Mouse (Mus musculus): ENCODE results near the gene Fut8. TPM values are rescaled to one million over a fixed set of nuclear protein-coding genes. Genes with fewer than 3 reads are reported as not detected.
A peak's percentile ranks its signal among the peaks of the same experiment; 100 is the strongest.

Gene Fut8
- polyA plus RNA-seq, 1 experiment from 2014 or later: 32.4 TPM

DNA sequence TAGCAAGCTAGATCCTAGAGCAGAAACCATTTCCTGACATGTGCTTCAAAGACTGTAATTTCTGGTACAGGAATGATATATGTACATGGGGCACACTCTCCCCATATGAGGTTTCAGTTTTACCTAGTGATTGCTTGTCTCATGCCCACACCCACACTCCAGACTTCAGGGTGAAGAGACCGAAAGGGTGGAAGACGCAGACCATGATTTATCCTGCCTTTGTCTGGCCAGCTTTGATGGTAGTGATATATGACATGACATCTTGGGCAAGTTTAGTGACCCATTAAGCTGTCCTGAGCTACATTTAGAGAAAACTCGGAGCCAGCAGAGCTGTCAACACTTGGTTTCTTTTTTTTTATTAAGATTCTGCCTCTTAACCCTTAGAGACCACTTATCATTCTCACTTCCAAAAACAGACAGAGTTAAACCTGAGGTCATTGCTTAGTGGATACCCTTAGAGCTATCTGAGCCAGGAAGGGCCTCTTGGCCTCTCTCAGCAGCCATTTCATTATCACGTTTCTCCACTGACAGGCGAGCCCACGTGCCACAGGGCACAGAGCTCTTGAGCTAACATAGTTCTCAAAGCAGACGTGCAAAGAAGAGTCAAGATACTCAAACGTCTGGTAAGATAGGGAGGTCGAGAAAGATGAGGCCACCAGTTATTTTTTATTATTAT, 245.4 kb downstream of the Fut8 start:
- no peak overlapping the region for H3K9ac ChIP-seq
- H3K4me3 ChIP-seq: no peak overlapping the region
- no peaks in the 10 kb centered on the region for H3K9me3 ChIP-seq
- H3K4me1 ChIP-seq: no peaks in the 10 kb centered on the region
- H3K36me3 ChIP-seq: no peaks in the 10 kb centered on the region
- no peak overlapping the region for H3K4me2 ChIP-seq (replicated peaks)
- no peak for ATAC-seq (ENCODE audit: insufficient number of reproducible peaks, insufficient read depth, low FRiP score, low TSS enrichment)
- H3K27me3 ChIP-seq: no peaks in the 10 kb centered on the region
- WGBS: 63% methylated on average over 9 of the region's 9 CpGs
- H3K27ac ChIP-seq: no peak overlapping the region

DNA sequence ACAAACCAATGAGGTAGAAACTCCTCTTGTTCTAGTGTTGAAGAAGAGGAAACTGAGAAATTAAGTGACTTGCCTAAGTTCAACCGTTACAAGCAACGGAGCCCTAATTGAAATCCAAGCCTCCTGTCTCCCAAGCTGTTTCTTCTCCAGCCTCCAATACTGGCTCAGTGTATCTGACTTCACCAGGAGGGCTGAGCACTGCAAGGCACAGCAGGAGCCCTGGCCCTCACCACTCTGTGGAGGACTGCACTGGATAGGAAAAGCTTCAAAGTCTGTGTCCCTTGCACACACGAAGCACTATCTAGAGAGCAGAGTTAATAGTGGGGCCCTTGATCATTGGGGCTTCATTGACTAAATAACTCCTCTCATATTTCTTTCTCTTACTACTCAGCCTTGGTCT, 246.8 kb downstream of the Fut8 start:
- no peaks in the 10 kb centered on the region for H3K36me3 ChIP-seq
- H3K9ac ChIP-seq: no peak overlapping the region
- no peak for ATAC-seq (ENCODE audit: insufficient number of reproducible peaks, insufficient read depth, low FRiP score, low TSS enrichment)
- H3K4me2 ChIP-seq (replicated peaks): no peak overlapping the region
- H3K4me3 ChIP-seq: no peak overlapping the region
- WGBS: 76% methylated on average over 3 of the region's 3 CpGs
- H3K27ac ChIP-seq: no peak overlapping the region
- no peaks in the 10 kb centered on the region for H3K4me1 ChIP-seq
- H3K9me3 ChIP-seq: no peaks in the 10 kb centered on the region
- H3K27me3 ChIP-seq: no peaks in the 10 kb centered on the region

DNA sequence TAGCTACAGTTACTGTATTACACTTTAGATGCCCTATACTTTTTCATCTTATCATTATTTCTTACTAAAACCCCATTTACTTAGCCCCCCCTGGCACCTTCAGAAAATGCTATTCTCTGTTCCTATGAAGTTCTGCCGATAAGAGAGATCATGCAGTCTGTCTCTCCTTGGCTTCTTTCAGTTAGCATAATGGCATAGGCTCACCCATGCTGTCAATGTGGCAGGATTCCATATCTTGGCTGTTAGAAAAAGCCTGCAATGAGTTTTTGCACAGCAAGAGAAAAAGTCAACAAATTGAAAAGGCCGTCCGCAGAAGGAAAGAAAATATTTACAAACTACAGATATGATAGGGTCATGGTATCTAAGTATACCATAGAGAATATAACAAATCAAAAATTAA, 253.6 kb downstream of the Fut8 start:
- H3K27me3 ChIP-seq: no peaks in the 10 kb centered on the region
- no peak overlapping the region for H3K27ac ChIP-seq
- no peak overlapping the region for H3K9ac ChIP-seq
- no peaks in the 10 kb centered on the region for H3K4me1 ChIP-seq
- no peak for ATAC-seq (ENCODE audit: insufficient number of reproducible peaks, insufficient read depth, low FRiP score, low TSS enrichment)
- 85% methylated on average over 3 of the region's 3 CpGs for WGBS
- no peaks in the 10 kb centered on the region for H3K36me3 ChIP-seq
- H3K4me3 ChIP-seq: no peak overlapping the region
- no peak overlapping the region for H3K4me2 ChIP-seq (replicated peaks)
- no peaks in the 10 kb centered on the region for H3K9me3 ChIP-seq

DNA sequence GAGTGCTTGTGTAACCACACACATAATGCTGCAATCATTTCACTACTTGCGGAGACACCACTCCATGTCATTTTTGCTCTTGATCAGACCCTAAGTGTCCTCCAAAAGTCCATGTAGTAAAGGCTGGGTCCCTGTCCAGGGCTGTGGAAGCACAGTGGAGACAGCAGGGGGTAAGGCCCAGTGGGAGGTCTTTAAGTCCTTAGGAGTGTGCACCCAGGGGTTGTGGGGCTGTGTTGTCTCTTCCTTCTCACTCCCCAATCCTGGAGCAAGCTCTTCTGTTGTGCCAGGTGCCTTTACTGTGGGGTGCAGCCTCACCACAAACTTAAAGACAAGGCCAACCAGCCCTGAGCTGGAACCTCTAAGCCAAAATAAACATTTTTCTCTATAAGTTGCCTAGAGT, 257.9 kb downstream of the Fut8 start:
- no peak overlapping the region for H3K27ac ChIP-seq
- no peaks in the 10 kb centered on the region for H3K4me1 ChIP-seq
- H3K9ac ChIP-seq: no peak overlapping the region
- WGBS: 93% methylated on average over 1 of the region's 1 CpGs
- no peak overlapping the region for H3K4me3 ChIP-seq
- no peaks in the 10 kb centered on the region for H3K36me3 ChIP-seq
- no peaks in the 10 kb centered on the region for H3K27me3 ChIP-seq
- no peak overlapping the region for H3K4me2 ChIP-seq (replicated peaks)
- no peak for ATAC-seq (ENCODE audit: insufficient number of reproducible peaks, insufficient read depth, low FRiP score, low TSS enrichment)
- no peaks in the 10 kb centered on the region for H3K9me3 ChIP-seq

DNA sequence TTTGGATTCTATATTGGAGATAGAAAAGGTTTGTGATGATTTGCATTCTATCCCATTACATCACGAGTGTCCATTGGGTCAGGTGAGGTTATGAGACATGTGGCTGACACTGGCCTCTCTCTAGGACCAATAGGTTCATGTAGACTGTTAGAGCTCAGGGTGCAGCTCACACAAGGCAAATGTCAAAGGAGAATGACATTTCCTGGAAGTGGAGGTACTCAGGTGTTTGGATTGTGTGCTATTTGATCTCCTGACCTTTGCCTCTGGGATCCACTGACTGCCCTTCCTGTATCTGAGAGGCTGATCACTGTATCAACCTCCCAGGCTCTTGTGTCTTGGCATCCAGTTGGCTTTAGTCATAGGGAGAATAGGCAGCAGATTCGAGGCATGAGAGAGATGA, 260.2 kb downstream of the Fut8 start:
- no peak for ATAC-seq (ENCODE audit: insufficient number of reproducible peaks, insufficient read depth, low FRiP score, low TSS enrichment)
- H3K36me3 ChIP-seq: no peaks in the 10 kb centered on the region
- 63% methylated on average over 2 of the region's 2 CpGs for WGBS

DNA sequence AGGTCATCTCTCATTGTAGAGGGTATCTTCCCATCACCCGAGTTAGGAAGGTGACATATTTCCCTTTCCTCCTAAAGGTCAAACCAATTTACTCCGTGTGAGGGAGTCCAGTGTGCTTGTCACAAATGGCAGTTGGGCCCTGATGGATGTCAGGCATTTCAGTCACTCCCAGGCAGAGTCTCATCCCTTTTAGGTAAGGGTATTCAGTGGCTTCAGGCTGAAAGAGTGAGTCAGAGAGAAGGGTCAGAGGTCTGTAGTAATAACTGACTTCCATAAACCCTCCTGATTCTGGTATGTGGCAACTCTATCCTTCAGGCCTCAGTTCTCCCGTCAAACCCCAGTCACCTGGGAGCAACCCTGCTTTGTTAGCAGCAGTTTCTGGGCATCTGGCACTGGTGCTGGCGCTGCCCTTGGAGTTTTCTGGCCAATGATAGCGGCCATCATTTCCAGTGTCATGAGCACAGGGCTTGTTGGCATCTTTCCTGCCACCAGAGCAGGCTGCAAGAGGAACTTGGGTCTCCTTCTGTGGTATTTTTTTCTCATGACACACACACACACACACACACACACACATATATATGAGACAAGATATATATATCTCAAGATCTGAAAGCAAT, 262.6 kb downstream of the Fut8 start:
- H3K9me3 ChIP-seq: no peaks in the 10 kb centered on the region
- H3K27me3 ChIP-seq: no peaks in the 10 kb centered on the region
- 53% methylated on average over 5 of the region's 5 CpGs for WGBS
- no peaks in the 10 kb centered on the region; the same call in 1 of the 2 replicates for H3K4me1 ChIP-seq
- H3K4me2 ChIP-seq (replicated peaks): no peak overlapping the region
- no peaks in the 10 kb centered on the region for H3K36me3 ChIP-seq
- no peak overlapping the region for H3K4me3 ChIP-seq
- no peak overlapping the region for H3K9ac ChIP-seq
- no peak overlapping the region for H3K27ac ChIP-seq
- no peak for ATAC-seq (ENCODE audit: insufficient number of reproducible peaks, insufficient read depth, low FRiP score, low TSS enrichment)

More for the DNA sequence above, 260.2 kb downstream of the Fut8 start:
- H3K4me1 ChIP-seq: no peaks in the 10 kb centered on the region; the same call in 1 of the 2 replicates
- H3K27ac ChIP-seq: no peak overlapping the region
- H3K27me3 ChIP-seq: no peaks in the 10 kb centered on the region
- H3K4me2 ChIP-seq (replicated peaks): no peak overlapping the region
- H3K9me3 ChIP-seq: no peaks in the 10 kb centered on the region
- H3K4me3 ChIP-seq: no peak overlapping the region
- H3K9ac ChIP-seq: no peak overlapping the region

DNA sequence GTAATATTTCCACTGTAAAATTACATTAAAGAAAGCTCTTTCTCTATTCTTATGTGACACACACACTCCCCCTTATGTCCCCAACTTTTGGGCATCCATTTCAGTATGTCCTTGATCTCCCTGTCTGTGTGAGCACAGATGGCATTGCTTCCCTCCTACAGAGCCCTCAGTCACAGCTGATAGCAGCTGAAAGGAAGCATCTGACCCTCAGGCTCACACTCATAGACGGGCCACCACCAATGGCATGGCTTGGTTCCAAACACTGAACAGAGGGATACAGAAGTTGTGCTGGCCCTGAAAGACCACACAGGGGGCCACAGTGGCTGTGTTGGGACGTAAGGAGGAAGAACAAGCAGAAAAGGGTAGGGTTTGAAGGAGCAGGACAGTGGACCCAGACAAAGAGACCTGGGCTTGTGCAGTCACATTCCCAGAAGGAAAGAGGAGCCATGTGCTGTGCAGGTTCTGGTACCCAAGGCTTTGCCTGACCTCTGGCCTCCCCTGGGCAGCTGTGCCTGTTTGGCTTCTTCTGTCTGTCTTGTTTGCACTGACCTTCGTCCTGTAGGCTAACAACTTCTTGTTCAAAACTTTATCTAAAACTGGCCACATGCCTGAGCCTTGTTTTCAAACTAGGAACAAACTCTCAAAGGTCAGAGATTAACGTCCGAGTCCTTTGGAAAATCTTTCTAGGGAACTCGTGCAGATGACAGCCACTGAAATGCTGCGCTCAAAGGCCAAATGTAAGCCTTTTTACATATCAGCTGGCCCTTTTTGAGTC, 263.7 kb downstream of the Fut8 start:
- WGBS: 50% methylated on average over 7 of the region's 7 CpGs
- H3K9me3 ChIP-seq: no peaks in the 10 kb centered on the region
- no peaks in the 10 kb centered on the region for H3K27me3 ChIP-seq
- no peaks in the 10 kb centered on the region; the same call in 1 of the 2 replicates for H3K4me1 ChIP-seq
- no peak overlapping the region for H3K4me2 ChIP-seq (replicated peaks)
- peak; percentile 64; the same call in 1 of the 2 replicates for ATAC-seq (ENCODE audit: insufficient number of reproducible peaks, insufficient read depth, low FRiP score, low TSS enrichment)
- H3K9ac ChIP-seq: no peak overlapping the region
- H3K4me3 ChIP-seq: no peak overlapping the region
- no peak overlapping the region for H3K27ac ChIP-seq
- H3K36me3 ChIP-seq: no peaks in the 10 kb centered on the region

DNA sequence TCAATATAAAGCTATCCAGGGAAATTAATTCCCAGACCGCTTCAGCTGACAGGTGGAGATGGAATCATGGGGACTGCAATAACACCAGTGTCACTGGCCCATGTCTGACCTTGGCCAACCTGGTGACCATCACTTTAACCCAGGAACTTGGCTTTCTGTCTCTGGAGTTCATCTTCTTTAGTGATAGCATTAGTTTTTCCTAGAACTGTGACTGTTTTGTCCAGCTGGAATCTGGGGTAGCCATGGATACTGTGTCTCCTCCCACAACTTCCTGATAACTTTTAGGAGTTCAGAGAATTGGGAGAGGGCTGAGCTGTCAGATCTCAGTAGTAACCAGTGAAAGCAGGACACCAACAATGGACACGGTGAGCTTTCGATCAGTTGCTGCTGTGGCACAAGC, 264.3 kb downstream of the Fut8 start:
- no peaks in the 10 kb centered on the region for H3K27me3 ChIP-seq
- 81% methylated on average over 3 of the region's 3 CpGs for WGBS
- H3K9me3 ChIP-seq: no peaks in the 10 kb centered on the region
- no peak overlapping the region for H3K27ac ChIP-seq
- no peak overlapping the region for H3K4me3 ChIP-seq
- ATAC-seq (ENCODE audit: insufficient number of reproducible peaks, insufficient read depth, low FRiP score, low TSS enrichment): no peak
- H3K9ac ChIP-seq: no peak overlapping the region
- H3K4me2 ChIP-seq (replicated peaks): no peak overlapping the region
- no peaks in the 10 kb centered on the region for H3K36me3 ChIP-seq
- H3K4me1 ChIP-seq: no peaks in the 10 kb centered on the region; the same call in 1 of the 2 replicates

DNA sequence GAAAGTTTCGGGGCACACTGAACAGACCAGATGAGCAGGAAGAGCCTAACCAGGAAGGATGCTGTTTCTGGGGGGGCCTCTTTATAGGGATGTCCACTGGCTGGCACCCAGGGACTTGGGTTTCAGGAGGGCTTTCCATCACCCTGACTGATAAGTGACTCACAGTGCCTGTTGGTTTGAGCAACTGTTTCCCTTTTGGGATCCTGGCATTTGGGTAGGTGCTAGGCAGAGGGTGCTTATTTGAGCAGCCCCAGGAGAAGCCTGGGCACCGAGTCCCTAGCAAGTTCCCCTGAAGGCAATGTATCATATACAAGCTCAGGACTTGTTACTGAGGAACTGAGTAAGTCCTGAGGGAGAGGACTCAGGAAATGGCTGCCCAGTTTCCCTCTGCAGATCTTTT, 267.5 kb downstream of the Fut8 start:
- 81% methylated on average over 2 of the region's 2 CpGs for WGBS
- Histone ChIP-seq H3K27me3 (no peaks in the 10 kb centered on the region), H3K4me1 (no peaks in the 10 kb centered on the region; the same call in 1 of the 2 replicates), H3K4me2 (replicated peaks) (no peak overlapping the region), H3K4me3 (no peak overlapping the region), H3K9me3 (no peaks in the 10 kb centered on the region), H3K27ac (no peak overlapping the region), H3K36me3 (no peaks in the 10 kb centered on the region), H3K9ac (no peak overlapping the region)
- ATAC-seq (ENCODE audit: insufficient number of reproducible peaks, insufficient read depth, low FRiP score, low TSS enrichment): no peak

DNA sequence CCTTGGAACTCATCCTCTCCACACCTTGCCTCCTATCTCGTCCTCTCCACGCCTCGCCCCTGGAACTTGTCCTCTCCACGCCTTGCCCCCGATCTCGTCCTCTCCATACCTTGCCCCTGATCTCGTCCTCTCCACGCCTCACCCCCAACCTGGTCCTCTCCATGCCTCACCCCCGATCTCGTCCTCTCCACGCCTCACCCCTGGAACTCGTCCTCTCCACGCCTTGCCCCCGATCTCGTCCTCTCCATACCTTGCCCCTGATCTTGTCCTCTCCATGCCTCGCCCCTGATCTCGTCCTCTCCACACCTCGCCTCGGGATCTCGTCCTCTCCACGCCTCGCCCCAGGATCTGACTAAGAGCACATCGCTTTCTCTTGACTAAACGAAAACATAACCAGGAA, 269.8 kb downstream of the Fut8 start:
- Histone ChIP-seq H3K36me3 (no peaks in the 10 kb centered on the region), H3K27ac (no peak overlapping the region), H3K9ac (no peak overlapping the region), H3K27me3 (no peaks in the 10 kb centered on the region), H3K9me3 (no peaks in the 10 kb centered on the region), H3K4me1 (no peaks in the 10 kb centered on the region), H3K4me2 (replicated peaks) (no peak overlapping the region), H3K4me3 (no peak overlapping the region)
- 90% methylated on average over 24 of the region's 24 CpGs for WGBS
- ATAC-seq (ENCODE audit: insufficient number of reproducible peaks, insufficient read depth, low FRiP score, low TSS enrichment): no peak

DNA sequence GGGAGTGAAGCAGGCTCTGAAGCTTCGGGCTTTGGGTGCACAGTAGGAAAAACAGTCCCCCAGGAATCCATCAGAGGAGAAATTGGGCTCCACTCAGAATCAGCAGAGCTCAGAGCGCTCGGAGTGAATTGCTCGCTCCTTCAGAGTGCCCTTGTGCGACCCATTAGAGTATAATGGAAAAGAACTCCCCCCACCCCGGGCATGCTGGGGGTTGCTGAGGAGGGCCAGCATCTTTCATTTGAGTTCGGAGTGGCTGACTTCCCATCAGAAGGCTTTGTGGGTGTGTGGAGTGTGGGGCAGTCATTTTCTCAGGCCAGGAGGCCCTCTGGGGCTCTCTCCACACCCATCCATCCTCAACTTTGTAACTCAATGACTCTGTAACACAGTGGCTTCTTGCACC, 272.8 kb downstream of the Fut8 start:
- Histone ChIP-seq H3K4me2 (replicated peaks) (no peak overlapping the region), H3K36me3 (no peaks in the 10 kb centered on the region), H3K4me3 (no peak overlapping the region), H3K9ac (no peak overlapping the region), H3K9me3 (no peaks in the 10 kb centered on the region), H3K27ac (no peak overlapping the region), H3K4me1 (no peaks in the 10 kb centered on the region), H3K27me3 (no peaks in the 10 kb centered on the region)
- 81% methylated on average over 7 of the region's 7 CpGs for WGBS
- no peak for ATAC-seq (ENCODE audit: insufficient number of reproducible peaks, insufficient read depth, low FRiP score, low TSS enrichment)

DNA sequence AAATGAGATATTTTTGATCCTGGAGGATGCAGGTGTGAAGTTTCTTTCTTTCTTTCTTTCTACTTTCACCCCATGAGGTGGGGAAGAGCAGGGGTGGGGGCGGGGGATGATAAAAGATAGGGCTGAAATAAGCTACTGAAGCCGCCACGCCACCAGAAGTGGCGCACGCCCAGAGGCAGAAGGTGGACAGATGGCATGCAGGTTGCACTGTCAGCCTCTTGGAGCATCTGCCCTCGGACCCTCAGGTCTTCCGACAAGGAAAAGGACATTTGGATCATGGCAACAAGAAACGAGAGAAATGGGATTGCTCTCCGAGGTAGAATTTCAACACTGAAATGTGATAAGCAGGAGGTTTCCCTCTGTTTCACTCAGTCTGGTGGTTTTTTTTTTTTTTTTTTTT, 273.3 kb downstream of the Fut8 start:
- H3K27me3 ChIP-seq: no peaks in the 10 kb centered on the region
- 72% methylated on average over 9 of the region's 9 CpGs for WGBS
- H3K4me2 ChIP-seq (replicated peaks): no peak overlapping the region
- H3K27ac ChIP-seq: no peak overlapping the region
- H3K36me3 ChIP-seq: no peaks in the 10 kb centered on the region
- H3K9me3 ChIP-seq: no peaks in the 10 kb centered on the region
- no peak for ATAC-seq (ENCODE audit: insufficient number of reproducible peaks, insufficient read depth, low FRiP score, low TSS enrichment)
- H3K4me3 ChIP-seq: no peak overlapping the region
- H3K9ac ChIP-seq: no peak overlapping the region
- no peaks in the 10 kb centered on the region for H3K4me1 ChIP-seq
